Comparison of ENCODE assay signal across 14 mouse cellular contexts in the genomic region with DNA sequence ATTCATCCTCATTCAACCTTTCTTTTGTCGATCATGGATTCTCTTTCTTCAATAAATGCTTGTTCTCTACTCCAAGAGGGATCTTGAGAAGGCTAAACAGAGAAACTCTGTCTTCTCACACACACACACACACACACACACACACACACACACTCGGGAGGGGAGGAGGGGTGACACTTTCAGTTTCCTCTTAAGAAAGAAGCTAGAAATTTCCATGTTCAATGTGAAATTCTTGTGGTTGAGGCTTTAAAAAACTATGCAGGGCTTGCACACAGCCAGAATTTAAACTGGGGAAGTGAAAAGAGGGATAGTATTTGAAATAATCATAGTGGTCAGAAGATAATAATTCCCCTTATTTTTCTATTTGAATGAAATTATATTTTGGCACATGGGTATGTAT. TPM values are rescaled to one million over a fixed set of nuclear protein-coding genes. Genes with fewer than 3 reads are reported as not detected.
DNase-seq lines count a peak whose midpoint lies in the region; ATAC-seq and TF ChIP-seq lines count a peak whose summit lies in the region.
"Had no signal": no experiment of that assay in that cellular context is flagged by ENCODE, and none has a peak within 500 bp of the region (broad histone marks: within the 10 kb centered on the region; RNA-seq: fewer than 3 reads in every experiment).

No protein-coding gene starts in this region.

- no peak for TF ChIP-seq RAD21 in MEL (IDR thresholded peaks at IDR 0.05; ENCODE audit: low read depth, low read length)

- DNase-seq in liver, embryonic 11.5 days (ENCODE audit: low spot score): no peak
- no peak for DNase-seq in liver
- DNase-seq in MEL (ENCODE audit: low read depth, low spot score): peak; percentile 24
- peak; percentile 54 for DNase-seq in natural killer cell, adult 2 months (ENCODE audit: low spot score in 2 of 2)
- no peak for DNase-seq in layer of hippocampus, postnatal 14 days (ENCODE audit: low spot score in 2 of 2)
- DNase-seq in adrenal gland, adult 2 months: no peak
- DNase-seq: heart, postnatal 10 days; lung, adult 2 months had no signal

- H3K27ac ChIP-seq in liver, embryonic 11.5 days (ENCODE audit: low read depth, low read length): 0 out of 2 replicates have a peak overlapping the region, but pooled peaks have one; percentile 22
- H3K27ac ChIP-seq in MEL (ENCODE audit: control insufficient read depth, low read depth, low read length): no peak overlapping the region
- H3K27ac ChIP-seq: hindbrain, postnatal 0 days; stomach, postnatal 0 days had no signal

- H3K9me3 ChIP-seq in liver, embryonic 11.5 days (ENCODE audit: control insufficient read depth, low read length): no peaks in the 10 kb centered on the region
- H3K9me3 ChIP-seq in MEL (replicated peaks; ENCODE audit: insufficient read depth, low read length): no peaks in the 10 kb centered on the region

- no peak overlapping the region for H3K4me2 ChIP-seq in liver, embryonic 11.5 days

- TF ChIP-seq CTCF in MEL (IDR thresholded peaks at IDR 0.05 in 2 of 3, conservative IDR thresholded peaks at IDR 0.05 in 1 of 3; ENCODE audit: control insufficient read depth in 1 of 3, insufficient read depth in 1 of 3, low read depth in 2 of 3, low read length in 3 of 3, poor library complexity in 1 of 3, severe bottlenecking in 1 of 3): no peak

- WGBS in liver, embryonic 11.5 days: 55% methylated on average over 2 of the region's 2 CpGs

- H3K27me3 ChIP-seq in liver, embryonic 11.5 days (replicated peaks; ENCODE audit: control insufficient read depth, insufficient read depth, low read length): no peaks in the 10 kb centered on the region
- no peaks in the 10 kb centered on the region for H3K27me3 ChIP-seq in MEL (ENCODE audit: control insufficient read depth in 1 of 2, insufficient read depth in 2 of 2, low read length in 2 of 2)

- no peaks in the 10 kb centered on the region for H3K36me3 ChIP-seq in liver, embryonic 11.5 days (ENCODE audit: control insufficient read depth, insufficient read depth, low read length)
- H3K36me3 ChIP-seq in MEL (ENCODE audit: control insufficient read depth in 1 of 2, insufficient read depth in 2 of 2, low read length in 2 of 2): peaks cover 0 to 17% of the 10 kb centered on the region in 2 experiments; a peak in 2 of 4 replicates

- no peak for ATAC-seq in liver, embryonic 11.5 days (replicated peaks; ENCODE audit: low FRiP score)
- peak; percentile 24 to 39; a peak in 1 of 4 replicates for ATAC-seq in hematopoietic stem cell, adult 5-6 weeks (replicated peaks in 1 of 2; ENCODE audit: insufficient read depth in 1 of 2, low FRiP score in 2 of 2, low TSS enrichment in 1 of 2, low read depth in 1 of 2, poor library complexity in 2 of 2, severe bottlenecking in 2 of 2)
- ATAC-seq: hindbrain, postnatal 0 days had no signal

- H3K9ac ChIP-seq in liver, embryonic 11.5 days (ENCODE audit: low read depth, low read length): no peak overlapping the region
- no peak overlapping the region for H3K9ac ChIP-seq in MEL (ENCODE audit: control insufficient read depth, low read depth, low read length, poor library complexity, severe bottlenecking)

- no peak for TF ChIP-seq EP300 in MEL (IDR thresholded peaks at IDR 0.05; ENCODE audit: low read depth in 1 of 2, low read length in 2 of 2)

- no peaks in the 10 kb centered on the region for H3K79me2 ChIP-seq in MEL (ENCODE audit: control insufficient read depth, insufficient read depth, low read length, poor library complexity)

- no peak for TF ChIP-seq POLR2A in MEL (IDR thresholded peaks at IDR 0.05; ENCODE audit: control insufficient read depth in 1 of 2, insufficient read depth in 1 of 2, low read depth in 1 of 2, low read length in 2 of 2, poor library complexity in 1 of 2)

- peaks cover 14% of the 10 kb centered on the region for H3K4me1 ChIP-seq in liver, embryonic 11.5 days (replicated peaks; ENCODE audit: control insufficient read depth, insufficient read depth, low read length)
- peaks cover 7 to 13% of the 10 kb centered on the region in 2 experiments; a peak in 3 of 4 replicates for H3K4me1 ChIP-seq in MEL (ENCODE audit: control insufficient read depth in 1 of 2, insufficient read depth in 2 of 2, low read length in 2 of 2)

- H3K4me3 ChIP-seq in liver, embryonic 11.5 days (ENCODE audit: low read depth, low read length): no peak overlapping the region
- no peak overlapping the region for H3K4me3 ChIP-seq in MEL (ENCODE audit: control insufficient read depth in 1 of 2, insufficient read depth in 1 of 2, low read depth in 2 of 2, low read length in 2 of 2)

TF ChIP-seq in MEL, 35 proteins besides CTCF, POLR2A, EP300 and RAD21:
- no peak for TF ChIP-seq GATA1 (IDR thresholded peaks at IDR 0.05; ENCODE audit: low read depth, low read length)
- TF ChIP-seq UBTF (IDR thresholded peaks at IDR 0.05; ENCODE audit: borderline replicate concordance, insufficient read depth, low read depth, low read length): no peak
- no peak for TF ChIP-seq MAX (IDR thresholded peaks at IDR 0.05; ENCODE audit: low read length)
- TF ChIP-seq NRF1 (IDR thresholded peaks at IDR 0.05; ENCODE audit: insufficient read depth, low read depth, low read length, poor library complexity, severe bottlenecking): no peak
- TF ChIP-seq KAT2A (conservative IDR thresholded peaks at IDR 0.05; ENCODE audit: low read depth, low read length): no peak
- no peak for TF ChIP-seq JUND (IDR thresholded peaks at IDR 0.05; ENCODE audit: low read depth, low read length)
- no peak for TF ChIP-seq HCFC1 (IDR thresholded peaks at IDR 0.05; ENCODE audit: low read depth, low read length)
- TF ChIP-seq BHLHE40 (IDR thresholded peaks at IDR 0.05; ENCODE audit: borderline replicate concordance, low read depth, low read length): no peak
- TF ChIP-seq POLR2AphosphoS2 (IDR thresholded peaks at IDR 0.05; ENCODE audit: low read length): no peak
- no peak for TF ChIP-seq GABPA (IDR thresholded peaks at IDR 0.05; ENCODE audit: low read depth, low read length)
- no peak for TF ChIP-seq SIN3A (IDR thresholded peaks at IDR 0.05; ENCODE audit: low read length)

RNA-seq across cellular contexts. Expression of a gene that starts 16.8 kb away (rescaled TPM):
- not detected in 2 replicates for polyA plus RNA-seq in liver, embryonic 11.5 days (2014; fragmentation: Nextera tagmentation; extraction: Ambion mirVana)
- not detected in 2 replicates for total RNA-seq in MEL (2012; rRNA removed)
- 1 to 10 TPM in 1 of 2 experiments, not detected in 1; 1.7 TPM for polyA plus RNA-seq in MEL (2012; ENCODE audit: insufficient read depth in 1 of 2, insufficient read length in 2 of 2, low read depth in 1 of 2, low replicate concordance in 2 of 2, missing spikeins in 1 of 2)
- total RNA-seq in hematopoietic stem cell, adult 5-6 weeks (2017): not detected in 2 replicates
- not detected for total RNA-seq in layer of hippocampus, postnatal 14 days (2021)
- total RNA-seq in adrenal gland, adult 2 months (2021): 1 to 10 TPM in 1 of 2 experiments, not detected in 1; 1.2 TPM
- 8.3 TPM in 1 of 2 replicates, not detected in the other for polyA plus RNA-seq in adrenal gland, adult 2 months (2012; rRNA removed)
- total RNA-seq: heart, postnatal 10 days; hindbrain, postnatal 0 days; left cerebral cortex, postnatal 36 days had no signal
- polyA plus RNA-seq: gonadal fat pad, adult 2 months; hindbrain, postnatal 0 days; lung, adult 2 months; stomach, postnatal 0 days; urinary bladder, adult 2 months had no signal

RNA-seq across cellular contexts. Expression of a gene that starts 40.1 kb away (rescaled TPM):
- 48.2 and 49.3 TPM in 2 replicates for polyA plus RNA-seq in liver, embryonic 11.5 days (2014; fragmentation: Nextera tagmentation; extraction: Ambion mirVana)
- 9.5 and 10.2 TPM in 2 replicates for total RNA-seq in MEL (2012; rRNA removed)
- polyA plus RNA-seq in MEL (2012; ENCODE audit: insufficient read depth in 1 of 2, insufficient read length in 2 of 2, low read depth in 1 of 2, low replicate concordance in 2 of 2, missing spikeins in 1 of 2): 10 to 100 TPM in 1 of 2 experiments, not detected in 1; 31.3 TPM
- total RNA-seq in hematopoietic stem cell, adult 5-6 weeks (2017): 24.6 and 41.0 TPM in 2 replicates
- 10 to 100 TPM; 24.1 to 30.9 TPM for total RNA-seq in layer of hippocampus, postnatal 14 days (2021)
- 10 to 100 TPM; 71.8 to 82.5 TPM for total RNA-seq in adrenal gland, adult 2 months (2021)
- 5.7 and 5.9 TPM in 2 replicates for polyA plus RNA-seq in adrenal gland, adult 2 months (2012; rRNA removed)

Comparison
In these comparisons a context has a peak if more than half of its experiments do, and no peak if none do; other contexts are left out.
1. DNase-seq: peak in MEL (single experiment) and natural killer cell, adult 2 months (2 of 2); none in liver, embryonic 11.5 days (single experiment), liver (single experiment), layer of hippocampus, postnatal 14 days (0 of 2) and adrenal gland, adult 2 months (single experiment).